Mouse (Mus musculus) lung, postnatal 0 days (tissue): ENCODE data around the gene Tsku. TPM values are rescaled to one million over a fixed set of nuclear protein-coding genes. Genes with fewer than 3 reads are reported as not detected.

Experiments
- ATAC-seq: fragments of 200-750 bp; cut with Nextera tagmentation; 2 replicates; pipeline ENCODE4 v1.8.0; 2017; ENCODE audit warnings: moderate library complexity
- DNase-seq: peaks from one replicate; pipeline ENCODE4 v3.0.0-alpha.2; 2016; ENCODE audit warnings: low spot score
- H3K27ac ChIP-seq: fragments of 300-500 bp; sonication (generic); 2 replicates; pipeline ENCODE4 v1.5.1; 2014; ENCODE audit warnings: antibody characterized with exemption, mild to moderate bottlenecking, low read length, mixed read lengths
- H3K27me3 ChIP-seq: fragments of 300-500 bp; sonication (generic); replicated peaks from 2 replicates; pipeline ENCODE4 v1.6.1; 2014; ENCODE audit warnings: low read length, mixed read lengths; ENCODE audit not compliant: insufficient read depth
- H3K36me3 ChIP-seq: fragments of 300-500 bp; sonication (generic); 2 replicates; pipeline ENCODE4 v1.6.1; 2014; ENCODE audit warnings: low read length, mixed read lengths; ENCODE audit not compliant: insufficient read depth
- H3K4me1 ChIP-seq: fragments of 300-500 bp; sonication (generic); 2 replicates; pipeline ENCODE4 v1.6.1; 2014; ENCODE audit warnings: antibody characterized with exemption, low read depth, low read length, mixed read lengths; ENCODE audit not compliant: insufficient read depth
- H3K4me2 ChIP-seq: fragments of 300-500 bp; sonication (generic); replicated peaks from 2 replicates; pipeline ENCODE4 v1.6.1; 2014; ENCODE audit warnings: low read depth, mild to moderate bottlenecking, low read length, moderate library complexity, mixed read lengths
- H3K4me3 ChIP-seq: fragments of 300-500 bp; sonication (generic); 2 replicates; pipeline ENCODE4 v1.5.1; 2014; ENCODE audit warnings: low read depth, low read length
- H3K9ac ChIP-seq: fragments of 300-500 bp; sonication (generic); replicated peaks from 2 replicates; pipeline ENCODE4 v1.6.1; 2014; ENCODE audit warnings: low read depth, mild to moderate bottlenecking
- H3K9me3 ChIP-seq: fragments of 300-500 bp; sonication (generic); 2 replicates; pipeline ENCODE4 v1.6.1; 2016; ENCODE audit warnings: low read length, mixed read lengths
- CTCF ChIP-seq: IDR thresholded peaks from 2 replicates; pipeline ENCODE4 v1.5.1; 2016; ENCODE audit warnings: antibody characterized with exemption, mild to moderate bottlenecking
- EP300 ChIP-seq: IDR thresholded peaks from 2 replicates; pipeline ENCODE4 v1.6.1; 2016; ENCODE audit warnings: antibody characterized with exemption, mild to moderate bottlenecking, control low read depth
- WGBS: fragments of 180-500 bp; shearing (Covaris S2); extraction: QIAGEN DNeasy Blood & Tissue Kit; methylation state at CpG from one replicate; pipeline ENCODE4 v1.1.7; 2014; 5-methylcytosine and 5-hydroxymethylcytosine counted together
- polyA plus RNA-seq: library from polyadenylated mRNA; unstranded; fragments of >200 nt; fragmentation: Nextera tagmentation; extraction: Ambion mirVana; gene quantifications from 2 replicates; pipeline ENCODE4 v1.2.1, GENCODE M21; 2015

Gene Tsku
- polyA plus RNA-seq, 1 experiment from 2014 or later = 9.1 TPM

DNA sequence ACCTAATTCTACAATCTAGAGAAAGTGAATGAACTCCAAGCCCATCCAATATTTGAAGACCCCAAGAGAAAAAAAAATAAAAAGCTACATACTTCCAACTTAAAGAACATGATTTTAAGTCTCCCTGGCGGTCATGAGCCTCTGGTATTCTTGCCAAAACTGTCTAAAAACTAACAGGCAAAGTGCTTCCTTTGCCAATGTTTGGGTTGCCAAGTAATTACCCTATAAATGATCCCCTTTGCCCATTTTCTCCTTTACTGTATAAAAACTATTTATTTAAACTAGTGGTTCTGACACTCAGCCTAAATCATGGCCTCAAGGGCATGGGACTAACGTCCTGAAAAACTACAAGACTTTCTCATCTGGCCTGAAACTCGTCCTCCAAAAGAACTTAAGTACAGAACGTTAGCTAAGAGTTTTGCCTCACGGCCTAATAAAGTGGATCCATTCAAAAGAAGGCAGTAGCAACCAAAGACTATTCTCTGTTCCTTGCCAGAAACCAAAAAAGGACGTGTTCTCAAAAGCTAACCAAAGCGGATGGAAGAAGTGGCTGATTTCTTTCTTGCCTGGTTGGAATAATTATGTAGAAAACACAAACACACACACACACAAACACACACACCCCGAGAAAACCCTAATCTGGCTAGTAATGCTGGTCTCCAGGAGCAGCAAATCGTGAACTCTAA, 53.1 kb downstream of the Tsku start:
- DNase-seq = no peak
- Histone ChIP-seq H3K9me3 (no peaks in the 10 kb centered on the region), H3K9ac (peak overlapping the region; percentile 88), H3K36me3 (no peaks in the 10 kb centered on the region), H3K4me1 (peaks cover 6% of the 10 kb centered on the region; the same call in 1 of the 2 replicates), H3K4me3 (peak overlapping the region; percentile 80), H3K4me2 (peak overlapping the region; percentile 93), H3K27me3 (no peaks in the 10 kb centered on the region), H3K27ac (no peak overlapping the region)
- no peak for TF ChIP-seq CTCF
- no peak for TF ChIP-seq EP300
- 31% methylated on average over 9 of the region's 9 CpGs for WGBS
- ATAC-seq = no peak

DNA sequence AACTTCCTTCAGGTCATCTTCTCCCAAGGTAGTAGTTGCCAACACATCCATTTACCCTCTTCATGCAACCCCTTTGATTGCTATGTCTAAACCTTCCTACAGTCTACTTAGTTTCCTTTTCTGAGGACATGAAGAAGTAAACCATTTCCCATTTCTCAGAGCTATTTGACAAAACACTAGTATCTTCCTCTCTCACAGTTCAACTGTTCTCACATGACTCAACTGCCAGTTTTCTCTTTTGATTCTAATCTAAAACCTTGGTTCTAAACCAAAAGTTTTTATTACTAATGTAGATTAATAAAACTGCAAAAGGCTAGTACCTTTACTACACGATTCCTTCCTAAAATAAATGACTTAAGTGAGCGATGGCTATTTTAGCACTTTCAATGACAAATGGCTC, 53.7 kb downstream of the Tsku start:
- TF ChIP-seq EP300 = no peak
- no peak for TF ChIP-seq CTCF
- Histone ChIP-seq H3K4me1 (peaks cover 6% of the 10 kb centered on the region; the same call in 1 of the 2 replicates), H3K4me3 (no peak overlapping the region), H3K9ac (no peak overlapping the region), H3K27ac (no peak overlapping the region), H3K36me3 (no peaks in the 10 kb centered on the region), H3K4me2 (no peak overlapping the region), H3K27me3 (no peaks in the 10 kb centered on the region), H3K9me3 (no peaks in the 10 kb centered on the region)
- no peak for ATAC-seq
- DNase-seq = no peak
- WGBS = 91% methylated on average over 2 of the region's 2 CpGs

Other genes with a start within 250 kb of the Tsku start
- gene Myo7a, start 241.8 kb downstream of the Tsku start, polyA plus RNA-seq = 7.1 and 8.4 TPM in 2 replicates
- gene Omp, start 215.8 kb downstream of the Tsku start, polyA plus RNA-seq = 0.12 and 0.14 TPM in 2 replicates
- gene Capn5, start 183.1 kb downstream of the Tsku start, polyA plus RNA-seq = 5.0 and 5.2 TPM in 2 replicates
- gene B3gnt6, start 161.8 kb downstream of the Tsku start, polyA plus RNA-seq = 0.23 and 0.44 TPM in 2 replicates
- gene Acer3, start 40.1 kb downstream of the Tsku start, polyA plus RNA-seq = 33.1 and 43.4 TPM in 2 replicates
- gene Gucy2d, start 79.1 kb upstream of the Tsku start, polyA plus RNA-seq = not detected in 2 replicates
- 5.7 and 6.4 TPM in 2 replicates for gene Lrrc32, start 128.0 kb upstream of the Tsku start, polyA plus RNA-seq